Mouse (Mus musculus): ENCODE results near the gene Nepn.
A peak's percentile ranks its signal among the peaks of the same experiment; 100 is the strongest.

The Nepn gene

GRCm38 (mm10) chr10:52405160-52405559 is 16.4 kb downstream of the Nepn start:
- no peak for DNase-seq (ENCODE audit: low spot score in 2 of 2)

- DNase-seq (ENCODE audit: low spot score in 2 of 2) = no peak
Observed at GRCm38 (mm10) chr10:52407526-52407925, 18.8 kb downstream of the Nepn start.

DNA sequence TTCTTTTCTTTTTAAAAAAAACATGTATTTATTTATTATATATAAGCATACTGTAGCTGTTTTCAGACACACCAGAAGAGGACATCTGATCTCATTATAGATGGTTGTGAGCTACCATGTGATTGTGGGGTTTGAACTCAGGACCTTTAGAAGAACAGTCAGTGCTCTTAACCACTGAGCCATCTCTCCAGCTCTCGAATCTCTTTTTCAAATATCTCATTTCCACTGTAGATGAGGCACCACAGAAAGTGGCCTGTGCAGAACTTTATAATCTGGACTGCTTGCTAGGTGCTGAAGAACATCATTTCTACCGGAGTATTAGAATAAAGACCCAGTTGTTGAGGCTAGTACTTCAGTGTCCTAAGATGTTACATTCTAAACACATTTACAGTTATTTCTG is 26.2 kb downstream of the Nepn start:
- DNase-seq (ENCODE audit: low spot score in 2 of 2) = no peak

DNA sequence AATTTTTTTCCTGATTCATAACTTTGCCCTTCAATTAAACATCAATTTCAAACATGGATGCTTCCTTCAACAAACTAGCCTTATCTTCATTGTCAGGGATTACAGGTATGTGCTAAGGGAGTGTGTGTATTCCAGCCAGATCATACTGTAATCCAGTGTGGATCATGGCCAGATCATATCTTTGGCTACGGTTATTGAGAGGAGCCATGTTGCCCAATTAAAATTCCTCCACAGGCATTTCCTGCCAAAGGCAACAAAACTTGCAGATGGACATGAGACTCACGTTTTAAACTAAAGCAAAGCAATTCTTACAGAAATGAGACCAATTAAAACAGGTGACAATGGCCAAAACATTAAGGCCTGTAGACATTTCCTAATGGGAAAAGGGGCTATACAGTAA is 27.7 kb downstream of the Nepn start:
- no peak for DNase-seq (ENCODE audit: low spot score in 2 of 2)

DNA sequence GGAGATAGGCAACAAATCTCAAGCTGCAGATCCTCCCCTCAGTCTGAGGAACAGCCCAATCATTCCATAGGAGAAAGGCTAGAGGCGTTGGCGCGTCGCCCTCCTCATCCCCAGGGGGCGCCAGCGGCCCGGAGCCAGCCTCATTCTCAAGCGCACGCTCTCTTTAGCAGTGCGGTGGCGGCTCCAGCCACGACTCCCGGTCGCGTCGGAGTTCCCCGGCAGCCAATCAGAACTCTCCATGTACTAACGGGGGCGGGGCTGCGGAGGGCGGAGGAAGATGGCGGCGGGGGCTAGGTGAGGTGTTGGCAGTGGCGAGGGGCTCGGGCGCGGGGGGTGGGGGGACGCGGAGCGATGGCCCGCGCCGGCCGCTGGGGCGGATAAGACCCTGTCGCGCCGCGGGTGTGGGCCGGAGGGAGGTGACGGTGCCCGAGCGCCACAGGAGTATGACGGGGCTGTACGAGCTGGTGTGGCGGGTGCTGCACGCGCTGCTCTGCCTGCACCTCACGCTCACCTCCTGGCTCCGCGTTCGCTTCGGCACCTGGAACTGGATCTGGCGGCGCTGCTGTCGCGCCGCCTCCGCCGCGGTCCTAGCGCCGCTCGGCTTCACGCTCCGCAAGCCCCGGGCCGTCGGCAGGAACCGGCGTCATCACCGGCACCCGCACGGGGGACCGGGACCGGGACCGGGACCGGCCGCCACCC is 28.7 kb downstream of the Nepn start, which contains the start of gene Nus1:
Gene Nus1, plus strand, starts transcription at position 249 of the 699 bp plus-strand sequence.
- peak; percentile 90 to 96 for DNase-seq (ENCODE audit: low spot score in 2 of 2)

GRCm38 (mm10) chr10:52417998-52418860 is 29.5 kb downstream of the Nepn start:
- peak in 1 of 2 experiments; percentile 35 for DNase-seq (ENCODE audit: low spot score in 2 of 2)

GRCm38 (mm10) chr10:52418931-52419330 is 30.2 kb downstream of the Nepn start:
- no peak for DNase-seq (ENCODE audit: low spot score in 2 of 2)

- no peak for DNase-seq (ENCODE audit: low spot score in 2 of 2)
Observed at GRCm38 (mm10) chr10:52419402-52419801, 30.6 kb downstream of the Nepn start.

GRCm38 (mm10) chr10:52420526-52420925 is 31.8 kb downstream of the Nepn start:
- DNase-seq (ENCODE audit: low spot score in 2 of 2) = no peak

DNA sequence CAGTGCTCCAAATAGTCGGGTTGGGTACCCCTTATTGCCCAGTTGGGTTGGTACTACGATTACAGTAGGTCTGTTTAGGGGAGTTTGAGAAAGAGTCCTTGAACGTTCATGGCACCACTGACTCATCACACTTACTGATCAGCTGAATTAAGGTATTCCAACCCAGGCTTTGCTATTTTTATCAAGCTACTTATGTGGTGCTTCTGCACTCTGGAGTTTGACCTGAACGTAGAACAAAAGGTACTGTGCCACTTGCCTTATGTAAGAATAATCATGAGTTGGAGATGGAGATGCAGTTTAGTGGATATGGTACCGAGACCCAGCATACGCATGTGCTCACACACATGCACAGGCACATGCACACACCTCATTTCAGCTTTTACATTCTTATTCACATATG is 32.9 kb downstream of the Nepn start:
- no peak for DNase-seq (ENCODE audit: low spot score in 2 of 2)

- no peak for DNase-seq (ENCODE audit: low spot score in 2 of 2)
Observed at GRCm38 (mm10) chr10:52423097-52423496, 34.3 kb downstream of the Nepn start.

GRCm38 (mm10) chr10:52426314-52426980 is 37.7 kb downstream of the Nepn start:
- no peak for DNase-seq (ENCODE audit: low spot score in 2 of 2)

DNA sequence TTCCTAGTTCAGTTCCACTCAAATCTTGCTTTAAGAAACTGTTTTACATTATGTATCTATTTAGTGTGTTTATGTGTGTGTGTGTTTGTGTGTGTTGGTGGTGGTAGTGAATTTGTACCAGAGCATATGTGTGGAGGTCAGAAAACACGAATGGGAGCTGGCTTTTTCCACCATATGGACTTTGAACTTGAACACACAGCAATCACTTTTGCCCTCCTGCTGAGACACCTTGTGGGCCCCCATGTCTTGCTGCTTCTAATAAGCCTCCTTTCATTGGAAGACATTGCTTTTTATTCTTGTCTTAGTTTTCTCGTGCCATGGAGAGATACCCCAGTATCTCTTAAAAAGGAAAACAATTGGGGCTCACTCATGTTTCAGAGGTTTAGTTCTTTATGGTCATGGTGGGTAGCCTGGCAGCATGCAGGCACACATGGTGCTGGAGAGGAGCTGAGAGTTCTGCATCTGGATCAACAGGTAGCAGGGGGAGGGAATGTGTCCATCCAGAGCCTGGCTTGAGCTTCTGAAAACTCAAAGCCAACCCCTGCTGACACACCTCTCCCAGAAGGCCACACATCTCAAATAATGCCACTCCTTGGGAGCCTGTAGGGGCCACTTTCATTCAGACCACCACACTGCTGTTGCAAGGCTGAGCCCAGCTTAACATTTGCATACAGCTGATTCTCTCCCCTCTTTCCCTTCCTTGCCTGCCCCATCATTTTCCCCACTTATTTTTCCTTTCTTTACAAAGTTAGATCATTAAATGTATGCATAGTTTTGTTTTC is 39.1 kb downstream of the Nepn start:
- DNase-seq (ENCODE audit: low spot score in 2 of 2) = no peak

DNA sequence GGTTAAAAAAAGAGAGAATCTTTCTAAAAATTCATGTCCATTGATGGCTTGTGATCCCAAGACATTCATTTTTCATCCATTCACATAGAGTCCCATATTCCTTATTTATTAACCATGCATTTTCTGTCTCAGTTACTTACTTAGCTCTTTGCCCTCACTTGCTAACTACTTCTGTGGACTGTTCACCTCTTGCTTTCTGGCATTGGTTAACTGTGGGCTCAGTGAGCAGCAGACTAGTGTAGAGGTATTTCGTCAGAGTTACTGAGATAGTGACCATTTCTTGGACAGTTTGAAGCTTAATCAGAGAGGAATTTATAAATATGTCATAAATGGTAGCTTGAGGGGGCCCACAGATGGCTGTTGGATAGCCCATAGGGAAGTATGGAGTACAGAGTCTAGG is 42.2 kb downstream of the Nepn start:
- no peak for DNase-seq (ENCODE audit: low spot score in 2 of 2)

DNA sequence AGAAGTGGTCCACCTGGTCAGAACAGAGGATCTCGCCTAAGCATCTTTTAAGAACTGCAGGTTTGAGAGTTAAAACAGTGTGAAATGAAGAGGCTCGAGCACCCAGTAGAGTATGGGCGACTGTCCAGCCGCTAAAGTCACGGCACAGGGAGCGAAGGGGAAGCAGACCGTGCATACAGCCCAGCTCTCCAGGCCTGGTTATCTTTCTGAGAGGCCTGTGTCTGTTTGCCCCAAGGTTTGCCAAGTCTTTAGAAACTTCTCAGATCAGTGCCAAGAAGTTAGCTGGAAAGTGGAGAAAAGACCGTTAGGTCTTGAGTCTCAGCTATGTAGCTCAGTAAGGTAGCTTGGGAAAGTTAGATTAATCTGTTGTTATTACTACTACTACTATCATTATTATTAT is 46.1 kb downstream of the Nepn start:
- DNase-seq (ENCODE audit: low spot score in 2 of 2) = no peak

Data from urinary bladder, postnatal 36 days (tissue).